Mouse (Mus musculus) C2C12 (cell line): ENCODE data around the gene Tomm22.

Source experiments
- CTCF ChIP-seq: IDR thresholded peaks from one replicate; pipeline ENCODE4 v1.5.1; 2011; ENCODE audit not compliant: control insufficient read depth, insufficient read depth, insufficient read length
- USF1 ChIP-seq: IDR thresholded peaks from one replicate; pipeline ENCODE4 v1.6.1; 2011; ENCODE audit warnings: low read depth, mild to moderate bottlenecking, control low read depth, moderate library complexity

- TF ChIP-seq CTCF (no peak), USF1 (no peak)
Measured at GRCm38 (mm10) chr15:79697011-79697410, 26.4 kb downstream of the Tomm22 start.
